Mouse (Mus musculus) olfactory bulb, adult 2 months (tissue): ENCODE measurements at regions not wholly inside any gene's neighbourhood (a gene's known extent, or its start where the extent isn't known, plus 50 kb on each side); places are given as distances from the start of the nearest gene placed in this dataset.

Experiments used
- CTCF ChIP-seq: fragments of 200-500 bp; IDR thresholded peaks from 2 replicates; pipeline ENCODE4 v1.5.1; 2012; ENCODE audit warnings: low read depth, mild to moderate bottlenecking, low read length, moderate library complexity; ENCODE audit not compliant: insufficient read depth
- POLR2A ChIP-seq: fragments of 200-500 bp; IDR thresholded peaks from 2 replicates; pipeline ENCODE4 v1.6.1; 2012; ENCODE audit warnings: mild to moderate bottlenecking, low read depth, low read length, moderate library complexity; ENCODE audit not compliant: insufficient read depth

- TF ChIP-seq CTCF (no peak), POLR2A (no peak)
Measured at GRCm38 (mm10) chr5:97279455-97279854, 112.7 kb downstream of the Naa11 start.
